Mouse (Mus musculus) 416B (cell line): Measurements from ENCODE around the gene Vtn.

ENCODE experiments used
- DNase-seq: peaks from one replicate; pipeline ENCODE4 v3.0.0; 2011; ENCODE audit warnings: low read depth

Gene Vtn

DNA sequence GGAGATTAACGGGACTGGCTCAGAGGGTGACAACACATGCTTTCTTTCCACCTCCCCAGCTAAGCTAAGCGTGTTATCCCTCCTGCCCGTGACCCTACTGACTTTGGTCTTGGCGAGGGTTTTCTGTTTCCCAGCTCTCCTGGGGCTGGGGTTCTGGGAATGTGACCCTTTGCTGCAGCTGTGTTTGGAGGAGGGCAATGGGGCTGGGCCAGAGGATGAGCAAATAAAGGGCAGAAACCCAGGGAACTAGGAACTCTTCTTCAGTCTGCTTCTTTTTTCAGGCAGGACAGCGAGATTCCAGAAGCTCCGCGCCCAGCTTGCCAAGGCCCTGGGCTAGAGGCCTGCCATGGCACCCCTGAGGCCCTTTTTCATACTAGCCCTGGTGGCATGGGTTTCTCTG lies at the start of gene Vtn:
Gene Vtn (plus strand): TSS at position 88 of the 400 bp plus-strand sequence.
- no peak for DNase-seq

DNA sequence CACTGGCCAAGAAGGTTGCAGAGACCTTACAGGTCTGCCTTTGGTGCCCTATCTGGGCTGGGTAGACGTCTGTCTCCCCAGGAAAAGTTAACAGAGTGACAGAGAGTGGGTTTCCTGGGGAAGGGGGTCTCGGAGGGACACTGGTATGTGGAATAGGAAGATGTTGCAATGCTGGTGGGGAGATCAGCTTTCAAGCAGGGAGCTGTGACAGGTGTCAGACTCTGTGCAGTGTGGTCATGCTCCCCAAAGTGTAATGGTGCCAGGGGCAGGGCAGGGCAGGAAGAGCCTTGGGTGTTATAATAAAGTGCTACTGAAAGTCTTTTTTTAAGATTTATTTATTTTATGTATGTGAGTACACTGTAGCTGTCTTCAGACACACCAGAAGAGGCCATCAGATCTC lies 48.6 kb upstream of the Vtn start:
- no peak for DNase-seq

DNA sequence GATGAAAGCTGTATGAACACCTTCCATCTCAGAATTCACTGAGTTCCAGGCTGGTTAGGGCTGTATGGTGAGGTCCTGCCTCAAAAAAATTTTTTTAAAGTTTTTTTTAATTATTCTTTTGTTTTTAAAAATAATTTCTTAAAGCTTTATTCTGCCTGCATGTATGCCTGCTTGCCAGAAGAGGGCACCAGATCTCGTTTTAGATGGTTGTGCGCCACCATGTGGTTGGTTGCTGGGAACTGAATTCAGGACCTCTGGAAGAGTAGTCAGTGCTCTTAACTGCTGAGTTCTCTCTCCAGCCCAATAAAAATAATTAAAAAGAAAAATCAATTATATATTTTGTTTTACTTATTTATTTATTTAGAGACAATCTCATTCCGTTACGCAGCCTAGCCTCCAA lies 45.2 kb upstream of the Vtn start:
- peak; percentile 84 for DNase-seq

DNA sequence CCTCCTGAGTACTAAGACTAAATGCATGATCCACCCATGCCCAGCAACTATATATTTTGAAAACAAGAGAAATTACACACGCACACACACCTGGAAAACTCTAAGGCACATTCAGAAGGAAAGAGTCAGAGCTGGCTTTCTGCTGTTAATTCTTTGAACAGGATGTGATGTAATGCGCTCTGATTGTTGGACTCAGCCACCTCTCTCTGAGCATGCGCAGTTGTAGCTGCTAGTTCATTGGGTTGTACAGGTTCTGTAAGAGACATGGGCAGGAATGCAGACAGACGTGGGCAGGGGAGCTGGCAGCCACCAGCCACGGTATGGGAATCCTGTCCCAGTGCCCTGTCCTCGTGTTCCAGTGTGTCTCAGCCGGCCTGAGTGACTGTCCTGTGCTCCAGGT lies 44.6 kb upstream of the Vtn start:
- DNase-seq: peak; percentile 78

DNA sequence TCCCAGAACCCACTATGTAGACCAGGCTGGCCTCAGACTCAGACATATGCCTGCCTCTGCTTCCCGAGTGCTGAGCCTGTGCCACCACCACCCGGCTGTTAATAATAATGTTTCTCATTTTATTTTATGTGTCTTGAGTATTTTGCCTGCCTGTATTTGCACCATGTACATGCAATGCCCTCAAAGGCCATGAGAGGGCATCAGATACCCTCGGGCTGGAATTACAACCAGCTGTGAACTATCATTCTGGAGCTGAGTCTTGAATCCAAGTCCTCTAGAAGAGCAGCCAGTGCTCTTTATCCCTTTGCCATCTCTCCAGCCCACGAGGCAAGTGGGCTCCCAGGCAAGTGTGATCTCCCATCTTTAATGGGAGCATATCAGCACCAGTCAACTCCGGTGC lies 43.6 kb upstream of the Vtn start:
- peak; percentile 79 for DNase-seq

DNA sequence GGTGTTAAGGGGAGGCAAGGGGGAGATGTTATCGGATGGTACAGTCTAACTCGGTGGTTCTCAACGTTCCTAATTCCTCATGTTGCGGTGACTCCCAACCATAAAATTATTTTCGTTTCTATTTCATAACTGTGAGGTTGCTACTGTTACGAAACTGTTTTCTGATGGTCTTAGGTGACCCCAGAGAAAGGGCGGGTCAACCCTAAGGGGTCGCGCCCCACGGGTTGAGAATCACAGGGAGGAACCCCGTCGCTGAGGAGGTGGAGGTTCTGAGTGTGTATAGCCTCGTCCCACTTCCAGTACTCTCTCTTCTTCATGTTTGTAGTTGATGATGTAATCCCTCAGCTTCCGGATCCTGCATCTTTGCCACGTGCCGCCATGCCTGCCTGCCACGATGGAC lies 40.2 kb upstream of the Vtn start:
- peak; percentile 60 for DNase-seq

DNA sequence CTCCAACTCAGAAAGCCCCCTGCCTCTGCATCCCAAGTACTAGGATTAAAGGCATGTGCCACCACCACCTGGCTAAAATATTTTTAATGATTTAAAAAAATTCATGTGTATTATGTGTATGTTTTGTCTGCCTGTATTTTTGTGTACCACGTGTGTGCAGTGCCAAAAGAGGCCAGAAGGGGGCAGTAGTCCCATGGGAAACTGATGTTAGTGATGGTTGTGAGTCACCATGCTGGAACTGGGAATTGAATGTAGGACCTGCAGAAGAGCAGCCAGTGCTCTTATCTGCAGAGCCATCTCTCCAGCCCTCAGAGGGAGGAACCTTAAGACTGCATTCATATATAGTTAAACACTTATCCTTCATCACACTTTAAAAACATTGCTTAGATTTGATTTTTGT lies 37.0 kb upstream of the Vtn start:
- peak; percentile 26 for DNase-seq

DNA sequence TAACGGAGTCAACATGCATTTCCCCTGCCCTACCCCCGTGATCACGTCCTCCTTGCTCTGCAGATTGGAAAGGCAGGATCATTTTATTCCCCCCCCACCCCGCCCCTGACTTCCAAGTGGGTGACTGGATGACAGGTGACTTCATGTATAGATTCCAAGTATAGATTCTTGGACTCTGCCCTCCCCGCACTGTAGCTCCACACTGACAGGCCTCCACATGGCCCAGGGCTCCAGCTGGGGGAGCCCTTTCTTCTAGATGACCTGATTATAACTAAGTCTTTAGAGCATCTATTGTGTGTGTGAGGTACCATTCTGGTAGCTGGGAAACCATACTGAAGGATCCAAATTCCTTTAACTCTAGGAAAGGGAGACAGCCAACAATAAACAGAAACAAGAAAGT lies 36.2 kb upstream of the Vtn start:
- DNase-seq: no peak

DNA sequence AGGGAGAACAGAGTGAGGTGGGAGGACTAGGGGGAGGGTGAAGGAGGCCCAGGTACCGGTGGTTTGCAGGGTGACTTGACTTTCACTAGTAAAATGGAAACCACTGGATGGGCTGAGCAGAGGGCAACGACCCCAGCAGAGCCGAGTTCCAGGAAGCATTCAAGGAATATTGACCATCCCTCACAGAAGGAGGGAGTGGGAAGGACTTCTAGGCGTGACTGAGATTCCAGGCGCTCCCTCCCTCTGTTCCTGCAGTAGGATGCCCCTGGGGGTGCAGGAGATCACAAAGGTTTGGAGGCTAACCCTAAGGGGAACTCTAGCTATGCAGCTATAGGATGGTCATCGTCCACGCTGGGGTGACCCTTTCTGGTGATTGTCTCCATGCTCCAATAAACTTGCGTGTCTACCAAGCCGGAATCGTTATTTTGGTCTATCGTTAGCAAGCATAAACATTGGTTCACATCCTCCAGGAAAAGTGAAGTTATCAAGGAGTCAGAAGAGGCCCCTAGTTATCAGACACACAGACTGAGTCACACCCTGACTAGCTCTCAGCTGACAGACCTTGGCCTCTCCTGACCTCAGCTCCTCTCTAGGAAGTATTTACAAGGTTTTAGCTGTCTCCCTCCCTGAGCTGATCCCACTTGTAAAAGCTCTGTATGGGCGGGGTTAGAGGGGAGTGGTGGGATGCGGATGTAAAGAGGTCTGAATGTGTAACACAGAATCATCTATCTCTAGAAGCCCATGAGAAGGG lies 35.4 kb upstream of the Vtn start:
- DNase-seq: peak; percentile 32

DNA sequence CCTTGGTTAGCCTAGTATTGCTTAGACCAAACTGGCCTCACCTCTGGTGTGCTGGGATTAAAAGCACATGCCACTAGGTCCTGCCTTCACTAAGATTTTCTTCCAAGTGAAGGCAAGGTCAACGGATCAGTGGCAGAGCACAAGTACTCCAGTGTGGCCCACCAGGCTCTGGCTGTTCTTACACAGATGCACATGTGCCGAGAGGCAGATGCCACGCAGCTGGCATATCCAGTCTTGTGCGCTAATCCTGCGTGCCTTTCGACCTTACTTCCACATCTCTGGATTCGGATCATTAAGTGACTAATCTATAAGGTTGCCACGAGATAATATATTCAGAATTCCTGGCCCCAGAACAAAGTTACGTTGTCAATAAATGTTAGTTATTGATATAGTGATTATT lies 33.8 kb upstream of the Vtn start:
- DNase-seq: no peak

DNA sequence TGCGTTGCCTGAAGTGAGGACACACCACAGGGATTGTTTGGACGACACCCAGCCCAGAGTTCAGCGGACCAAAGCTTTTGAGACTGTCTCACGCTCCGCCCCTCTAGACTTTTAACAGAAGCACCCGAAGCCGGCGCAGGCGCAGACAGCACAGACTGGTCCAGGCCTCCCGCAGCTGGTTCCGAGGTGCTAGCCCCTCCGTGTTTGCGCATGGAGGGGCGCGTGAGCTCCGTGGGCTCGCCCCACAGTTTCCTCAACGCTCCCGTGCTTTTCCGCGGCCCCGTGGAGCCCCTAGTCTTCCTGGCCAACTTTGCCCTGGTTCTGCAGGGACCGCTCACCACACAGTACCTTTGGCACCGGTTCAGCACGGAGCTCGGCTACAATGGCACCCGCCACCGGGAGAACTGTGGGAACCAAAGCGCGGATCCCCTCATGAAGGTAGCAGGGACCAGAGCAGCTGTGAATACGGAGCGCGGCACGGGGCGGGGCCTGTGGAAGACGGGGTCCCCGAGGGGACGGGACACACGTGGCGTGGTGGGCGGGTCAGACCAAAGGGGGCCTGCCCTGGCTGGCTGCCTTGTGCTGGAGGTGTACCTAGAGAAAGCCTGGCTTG lies 33.2 kb upstream of the Vtn start, which contains the start of gene Slc46a1:
Gene Slc46a1 (plus strand): TSS at position 130 of the 613 bp plus-strand sequence.
- peak; percentile 64 for DNase-seq

DNA sequence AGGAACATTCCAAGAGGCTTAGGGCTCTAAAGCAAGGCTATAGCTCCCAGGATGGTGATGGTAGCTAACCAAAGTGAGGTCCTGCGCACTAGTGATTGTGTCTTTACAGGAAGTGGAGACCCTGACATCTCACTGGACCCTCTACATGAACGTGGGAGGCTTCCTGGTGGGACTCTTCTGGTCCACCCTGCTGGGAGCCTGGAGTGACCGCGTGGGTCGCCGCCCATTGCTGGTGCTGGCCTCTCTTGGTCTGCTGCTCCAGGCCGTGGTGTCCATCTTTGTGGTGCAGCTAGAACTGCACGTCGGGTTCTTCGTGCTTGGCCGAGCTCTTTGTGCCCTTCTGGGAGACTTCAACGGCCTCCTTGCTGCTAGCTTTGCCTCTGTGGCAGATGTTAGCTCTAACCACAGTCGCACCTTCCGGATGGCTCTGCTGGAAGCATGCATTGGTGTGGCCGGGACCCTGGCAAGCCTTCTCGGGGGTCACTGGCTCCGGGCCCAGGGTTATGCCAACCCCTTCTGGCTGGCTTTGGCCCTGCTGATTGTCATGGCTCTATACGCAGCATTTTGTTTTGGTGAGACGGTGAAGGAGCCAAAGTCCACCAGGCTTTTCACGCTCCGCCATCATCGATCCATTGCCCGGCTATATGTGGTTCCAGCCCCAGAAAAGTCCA lies 32.5 kb upstream of the Vtn start:
- no peak for DNase-seq

DNA sequence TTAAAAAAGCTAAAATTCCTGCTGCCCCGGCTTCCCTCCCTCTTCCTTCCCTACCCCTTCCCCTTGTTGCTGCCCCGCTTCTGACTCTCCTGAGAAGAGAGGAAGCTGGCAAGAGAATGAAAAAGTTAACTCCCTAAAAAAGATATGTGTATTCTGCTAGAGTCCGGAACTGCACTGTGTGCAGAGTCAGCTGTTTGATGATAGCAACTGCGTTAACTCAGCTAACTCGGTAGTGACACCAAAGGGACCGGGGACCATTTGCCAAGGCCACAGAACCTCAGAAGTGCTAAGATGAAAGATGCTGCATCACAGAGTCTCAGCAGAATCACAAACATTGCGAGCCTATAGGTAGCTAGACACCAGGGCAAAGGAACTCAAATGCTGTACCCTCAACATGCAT lies 31.4 kb upstream of the Vtn start:
- DNase-seq: no peak

DNA sequence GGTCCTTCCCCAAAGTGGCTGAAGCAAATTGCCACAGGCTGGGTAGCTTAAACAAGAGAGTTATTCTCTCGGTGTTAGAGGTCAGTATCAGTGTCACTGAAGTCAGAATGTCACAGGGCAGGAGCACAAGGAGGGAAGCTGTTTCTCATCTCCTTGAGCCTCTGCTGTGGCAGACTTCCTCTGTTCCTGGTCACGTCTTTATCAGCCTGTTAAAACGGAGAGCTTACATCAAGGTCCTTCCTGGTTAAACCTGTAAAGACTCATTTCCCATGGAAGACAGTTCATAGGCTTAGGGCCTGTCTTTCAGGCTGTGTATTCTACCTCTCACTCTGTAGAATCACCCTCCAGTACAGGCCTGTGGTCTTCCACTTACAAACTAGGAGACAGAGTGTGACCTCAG lies 31.0 kb upstream of the Vtn start:
- no peak for DNase-seq

DNA sequence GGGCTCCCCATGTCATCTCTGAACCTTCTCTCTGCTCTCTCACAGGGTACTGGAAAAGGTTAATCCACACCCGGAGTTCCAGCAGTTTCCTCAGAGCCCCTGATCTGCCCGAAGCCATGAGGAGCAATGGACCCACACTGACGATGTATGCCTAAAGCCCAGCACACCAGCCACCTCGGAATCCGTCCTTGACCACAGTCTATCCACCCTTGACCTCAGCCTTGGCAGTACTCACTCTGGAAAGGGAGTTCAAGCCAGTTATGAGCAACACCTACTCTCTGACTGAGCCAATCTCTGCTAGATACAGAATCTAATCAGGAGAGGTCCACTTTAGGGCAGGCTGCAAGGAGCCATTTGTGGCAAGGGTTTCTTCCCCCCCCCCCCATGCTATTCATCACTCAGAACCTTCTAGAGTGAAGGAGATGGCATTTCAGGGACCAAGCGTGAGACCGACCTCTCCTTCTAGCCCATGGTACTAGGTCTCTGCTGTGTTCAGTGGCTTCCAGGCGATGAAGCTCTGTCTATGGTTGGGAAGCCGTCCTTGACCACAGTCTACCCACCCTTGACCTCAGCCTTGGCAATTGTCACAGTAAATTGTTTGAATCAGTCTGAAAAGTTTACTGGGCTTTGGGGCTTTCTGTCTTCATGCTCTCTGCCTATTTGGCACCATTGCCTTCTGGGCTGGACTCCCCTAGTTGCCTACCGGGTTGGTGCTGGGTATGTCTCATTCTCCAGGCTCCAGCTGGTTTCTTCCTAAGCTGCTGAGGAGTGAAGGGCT lies 27.4 kb upstream of the Vtn start:
- DNase-seq: no peak

DNA sequence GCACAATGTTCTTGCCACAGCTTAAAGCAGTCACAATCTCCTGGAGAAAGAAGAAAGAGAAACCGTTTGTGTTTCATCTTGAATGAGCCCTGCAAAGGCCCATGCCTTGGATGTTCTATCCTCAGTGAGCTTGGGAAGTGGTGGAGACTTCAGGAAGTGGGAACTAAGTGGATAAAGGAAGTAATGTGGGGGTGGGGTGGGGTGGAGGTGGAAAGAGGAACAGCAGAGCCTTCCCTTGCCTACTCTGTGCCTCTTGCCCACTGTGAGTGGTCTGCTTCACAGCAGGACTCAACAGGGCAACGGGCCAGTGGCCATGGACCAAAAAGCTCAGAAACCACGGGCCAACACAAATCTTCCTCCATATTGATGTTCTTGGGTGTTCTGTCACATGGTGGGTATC lies 23.6 kb upstream of the Vtn start:
- no peak for DNase-seq

DNA sequence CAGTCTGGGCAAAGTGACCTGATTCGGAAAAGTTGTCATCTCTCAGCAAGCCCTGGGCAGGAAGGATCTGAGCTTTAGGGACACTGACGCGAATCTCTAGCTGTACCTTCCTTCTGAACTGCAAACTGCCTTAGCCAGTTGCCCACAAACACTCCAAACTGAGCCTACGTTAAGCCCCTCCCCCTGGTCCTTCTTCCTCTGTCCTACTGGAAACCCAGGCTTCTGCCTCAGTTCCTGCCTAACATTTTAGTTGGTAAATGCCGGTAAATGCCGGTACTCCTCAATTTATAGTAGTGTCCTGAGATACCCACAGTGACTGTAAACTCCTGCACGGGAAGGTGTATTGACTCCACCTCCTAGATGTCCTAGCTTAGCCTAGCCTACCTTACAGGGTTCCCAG lies 15.3 kb upstream of the Vtn start:
- no peak for DNase-seq

DNA sequence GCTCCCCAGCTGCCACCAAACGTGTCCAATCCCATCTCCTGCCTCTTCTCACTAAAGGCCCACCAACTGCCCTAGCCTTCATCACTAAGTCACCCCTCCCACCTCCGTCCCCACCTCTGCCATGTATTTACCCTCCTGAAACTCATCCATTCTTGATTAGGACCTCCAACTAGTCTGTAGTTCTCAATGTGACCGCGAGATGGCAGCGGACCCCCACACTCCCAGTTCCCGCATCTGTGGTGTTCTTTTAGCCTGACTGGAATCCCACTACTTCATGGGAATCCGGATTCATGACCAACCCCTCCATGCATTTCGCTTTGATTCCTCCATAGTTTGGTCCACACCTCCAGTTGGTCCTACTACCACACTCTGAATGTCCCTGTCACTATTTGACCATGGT lies 10.7 kb upstream of the Vtn start:
- DNase-seq: peak; percentile 57

DNA sequence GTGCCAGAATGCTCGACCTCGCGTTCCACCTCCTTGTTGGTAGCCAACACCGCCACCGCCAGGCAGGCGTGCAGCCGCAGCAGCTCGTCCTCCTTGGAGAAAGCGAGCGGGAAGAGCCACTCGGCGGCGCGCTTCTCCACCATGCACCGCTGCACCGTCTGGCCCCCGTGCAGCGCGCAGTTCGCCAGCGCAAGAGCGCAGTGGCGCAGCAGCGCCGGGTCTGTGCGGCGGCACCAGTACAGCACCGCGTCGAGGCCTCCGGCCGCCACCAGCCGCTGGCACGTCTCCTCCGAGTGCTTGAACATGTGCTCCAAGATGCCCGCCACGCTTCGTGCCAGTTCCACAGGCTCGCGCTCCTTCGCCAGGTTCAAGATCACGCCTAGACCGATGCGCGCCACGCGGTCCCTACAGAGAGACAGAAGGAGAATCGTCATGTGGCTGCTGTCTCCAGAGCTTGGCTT lies 8.1 kb upstream of the Vtn start:
- no peak for DNase-seq

DNA sequence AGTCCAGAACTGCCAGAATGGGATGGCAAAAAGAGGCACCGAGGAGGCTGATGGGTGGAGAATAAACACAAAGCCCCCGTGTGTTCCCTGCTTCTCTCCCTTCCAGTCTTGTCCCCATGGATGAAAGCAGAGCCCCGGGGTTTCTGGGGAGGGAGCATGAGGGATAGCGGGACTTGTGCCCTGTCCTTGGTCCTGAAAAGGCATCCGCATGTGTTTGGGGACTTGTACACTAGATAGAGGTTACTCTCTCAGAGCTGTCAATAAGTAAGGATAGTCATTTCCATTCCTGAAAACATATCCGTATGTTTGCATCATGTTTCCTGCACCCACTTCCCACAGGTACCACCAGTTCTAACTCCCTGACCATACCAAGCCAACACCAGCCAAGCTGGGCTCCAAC lies 3.0 kb upstream of the Vtn start:
- peak; percentile 46 for DNase-seq

DNA sequence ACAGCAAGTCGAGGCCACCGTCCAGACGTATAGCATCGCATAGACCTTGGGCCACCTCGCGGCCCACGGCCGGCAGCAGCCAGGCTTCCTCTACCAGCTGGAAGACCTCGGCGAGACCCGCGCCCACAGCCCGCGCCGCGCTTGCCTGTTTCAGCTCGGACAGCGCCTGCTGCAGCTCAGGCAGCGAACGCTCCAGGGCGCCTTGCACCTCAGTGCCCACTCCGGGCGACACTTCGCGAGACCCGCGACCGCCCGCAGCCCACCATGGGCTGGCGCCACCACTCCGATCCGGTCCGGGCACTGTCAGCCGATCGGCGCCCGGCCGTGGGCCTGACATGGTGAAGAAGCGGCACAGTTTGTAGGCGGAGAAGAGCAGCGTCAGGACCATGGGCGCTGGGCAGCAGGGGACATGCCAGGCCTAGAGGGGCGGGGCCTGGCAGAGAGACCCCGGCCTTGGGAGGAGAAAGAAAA lies 1.8 kb upstream of the Vtn start:
- DNase-seq: no peak
